Mouse (Mus musculus) myocyte (in vitro differentiated cells): ENCODE measurements around the gene Cers6. TPM values are rescaled to one million over a fixed set of nuclear protein-coding genes. Genes with fewer than 3 reads are reported as not detected.

Source experiments
- H3K27me3 ChIP-seq: one replicate; pipeline ENCODE4 v1.6.1; 2011; ENCODE audit not compliant: control insufficient read depth, insufficient read depth, insufficient read length
- H3K36me3 ChIP-seq: one replicate; pipeline ENCODE4 v1.6.1; 2011; ENCODE audit not compliant: control insufficient read depth, insufficient read depth
- H3K4me2 ChIP-seq: one replicate; pipeline ENCODE4 v1.6.1; 2011; ENCODE audit warnings: low read depth, control low read depth
- H3K4me3 ChIP-seq: one replicate; pipeline ENCODE4 v1.5.1; 2011; ENCODE audit warnings: mild to moderate bottlenecking, control low read depth, moderate library complexity
- H3K79me2 ChIP-seq: one replicate; pipeline ENCODE4 v1.6.1; 2011; ENCODE audit not compliant: control insufficient read depth, insufficient read depth
- H3ac ChIP-seq: one replicate; pipeline ENCODE4 v1.6.1; 2011; ENCODE audit not compliant: control insufficient read depth, insufficient read length
- CEBPB ChIP-seq: IDR thresholded peaks from 2 replicates; pipeline ENCODE4 v1.6.1; 2011; ENCODE audit warnings: mild to moderate bottlenecking, moderate library complexity; ENCODE audit not compliant: poor library complexity, insufficient read depth, severe bottlenecking
- E2F4 ChIP-seq: IDR thresholded peaks from one replicate; pipeline ENCODE4 v1.6.1; 2011; ENCODE audit warnings: mild to moderate bottlenecking, control low read depth, moderate library complexity; ENCODE audit not compliant: insufficient read depth
- MAX ChIP-seq: IDR thresholded peaks from one replicate; pipeline ENCODE4 v1.6.1; 2011; ENCODE audit warnings: low read depth, mild to moderate bottlenecking, control low read depth
- MYOD1 ChIP-seq, 3 experiments: IDR thresholded peaks; one replicate each; pipeline ENCODE4 v1.6.1; 2011; ENCODE audit warnings: control low read depth in 2 of 3, low read depth in 2 of 3, mild to moderate bottlenecking in 2 of 3, moderate library complexity in 1 of 3; ENCODE audit not compliant: insufficient read length in 2 of 3, control insufficient read depth in 1 of 3
- MYOG ChIP-seq, 3 experiments: IDR thresholded peaks; one replicate each; pipeline ENCODE4 v1.6.1; 2011; ENCODE audit warnings: control low read depth in 2 of 3, low read depth in 2 of 3, mild to moderate bottlenecking in 2 of 3; ENCODE audit not compliant: insufficient read length in 2 of 3, control insufficient read depth in 1 of 3, insufficient read depth in 1 of 3
- POLR2A ChIP-seq: IDR thresholded peaks from one replicate; pipeline ENCODE4 v1.6.1; 2011; ENCODE audit warnings: low read depth, mild to moderate bottlenecking, control low read depth, moderate library complexity; ENCODE audit not compliant: insufficient read length
- POLR2AphosphoS2 ChIP-seq: IDR thresholded peaks from one replicate; pipeline ENCODE4 v1.6.1; 2011; ENCODE audit warnings: low read depth, control low read depth; ENCODE audit not compliant: insufficient read length
- REST ChIP-seq: IDR thresholded peaks from one replicate; pipeline ENCODE4 v1.6.1; 2011; ENCODE audit warnings: mild to moderate bottlenecking, control low read depth, moderate library complexity; ENCODE audit not compliant: insufficient read depth, insufficient read length
- SRF ChIP-seq: IDR thresholded peaks from one replicate; pipeline ENCODE4 v1.6.1; 2011; ENCODE audit warnings: low read depth; ENCODE audit not compliant: control insufficient read depth, insufficient read length
- TCF12 ChIP-seq: IDR thresholded peaks from one replicate; pipeline ENCODE4 v1.6.1; 2011; ENCODE audit warnings: mild to moderate bottlenecking, control low read depth; ENCODE audit not compliant: poor library complexity, insufficient read depth, severe bottlenecking
- TCF3 ChIP-seq: IDR thresholded peaks from one replicate; pipeline ENCODE4 v1.6.1; 2011; ENCODE audit warnings: low read depth, control low read depth; ENCODE audit not compliant: insufficient read length
- USF1 ChIP-seq: IDR thresholded peaks from one replicate; pipeline ENCODE4 v1.6.1; 2011; ENCODE audit warnings: low read depth, mild to moderate bottlenecking, control low read depth, moderate library complexity
- polyA plus RNA-seq: library from polyadenylated mRNA; unstranded; fragments of >200 nt; fragmentation: generic; extraction: Trizol; gene quantifications from one replicate; pipeline ENCODE4 v1.2.1, GENCODE M21; 2012; ENCODE audit warnings: missing spikeins

Gene Cers6
- polyA plus RNA-seq, 1 experiment: 16.5 TPM

DNA sequence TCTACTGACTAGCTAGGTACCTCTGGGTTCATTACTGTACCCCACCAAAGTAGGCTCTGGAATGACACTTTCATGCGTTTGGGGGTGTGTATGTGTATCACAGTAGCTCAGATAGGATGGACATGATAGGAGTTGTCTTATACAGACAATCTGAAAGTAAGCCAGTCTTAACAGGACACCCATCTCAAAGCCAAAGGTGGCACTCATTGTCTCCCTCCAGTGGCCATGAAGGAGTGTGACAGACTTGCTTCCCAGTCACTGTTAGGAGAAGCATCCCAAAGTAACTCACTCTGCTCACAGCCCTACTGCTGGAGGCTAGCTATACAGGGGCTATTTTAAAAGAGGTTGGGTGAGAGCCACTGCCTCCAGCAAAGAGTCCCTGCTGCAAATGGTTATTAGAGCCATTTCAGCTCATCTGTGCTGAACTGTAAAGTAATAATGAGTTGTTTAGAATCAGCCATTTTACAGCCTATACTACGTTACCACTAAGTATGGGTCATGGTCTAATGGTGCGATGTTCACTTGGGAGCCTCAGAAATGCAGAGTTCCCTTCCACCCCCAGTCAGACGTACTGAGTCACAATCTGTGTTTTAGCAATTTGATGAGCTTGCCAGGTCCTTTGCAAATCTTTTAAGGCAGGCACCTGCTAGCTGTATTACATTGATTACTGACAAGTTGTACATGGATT, 182.3 kb downstream of the Cers6 start:
- H3K4me2 ChIP-seq: no peak overlapping the region
- H3K27me3 ChIP-seq: no peaks in the 10 kb centered on the region
- H3K79me2 ChIP-seq: peaks cover 37% of the 10 kb centered on the region
- H3ac ChIP-seq: no peak overlapping the region
- no peak for TF ChIP-seq CEBPB
- TF ChIP-seq MYOD1 (IDR thresholded peaks at IDR 0.05; ENCODE audit: control insufficient read depth in 1 of 3, insufficient read length in 2 of 3, low read depth in 2 of 3): no peak
- no peak for TF ChIP-seq REST
- no peak for TF ChIP-seq USF1
- no peak for TF ChIP-seq POLR2AphosphoS2
- TF ChIP-seq MAX: no peak
- TF ChIP-seq TCF12: no peak
- no peak for TF ChIP-seq E2F4
- no peak for TF ChIP-seq SRF
- TF ChIP-seq MYOG (IDR thresholded peaks at IDR 0.05; ENCODE audit: control insufficient read depth in 1 of 3, insufficient read depth in 1 of 3, insufficient read length in 2 of 3, low read depth in 2 of 3): no peak
- no peak for TF ChIP-seq TCF3
- no peak for TF ChIP-seq POLR2A
- no peak overlapping the region for H3K4me3 ChIP-seq
- no peaks in the 10 kb centered on the region for H3K36me3 ChIP-seq

GRCm38 (mm10) chr2:69045926-69046325, 184.7 kb downstream of the Cers6 start:
- TF ChIP-seq MYOD1 (IDR thresholded peaks at IDR 0.05; ENCODE audit: control insufficient read depth in 1 of 3, insufficient read length in 2 of 3, low read depth in 2 of 3) (no peak), CEBPB (no peak), MYOG (IDR thresholded peaks at IDR 0.05; ENCODE audit: control insufficient read depth in 1 of 3, insufficient read depth in 1 of 3, insufficient read length in 2 of 3, low read depth in 2 of 3) (no peak), POLR2A (no peak), MAX (no peak), POLR2AphosphoS2 (no peak)

DNA sequence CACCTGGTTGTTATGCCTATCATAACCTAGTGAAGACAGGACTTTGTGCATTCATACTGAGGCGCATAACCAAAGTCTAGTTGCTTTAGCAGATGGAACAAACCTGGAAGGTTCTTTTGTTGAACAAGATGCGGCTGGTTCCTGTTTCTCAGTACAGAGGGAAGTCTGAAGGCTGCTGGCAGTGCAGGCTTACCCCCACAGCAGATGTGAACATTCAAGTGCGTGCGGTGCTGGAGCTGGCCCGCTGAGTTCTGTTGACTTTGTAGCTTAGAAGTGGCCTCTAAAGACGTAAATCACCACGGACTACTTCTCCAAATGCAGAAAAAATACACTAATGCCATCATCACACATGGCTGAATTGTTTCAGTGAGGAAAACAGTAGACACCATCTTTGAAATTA, 186.1 kb downstream of the Cers6 start:
- no peak overlapping the region for H3K4me3 ChIP-seq
- no peaks in the 10 kb centered on the region for H3K27me3 ChIP-seq
- H3K36me3 ChIP-seq: no peaks in the 10 kb centered on the region
- no peak overlapping the region for H3K4me2 ChIP-seq
- no peak overlapping the region for H3ac ChIP-seq
- H3K79me2 ChIP-seq: peaks cover 26% of the 10 kb centered on the region
- TF ChIP-seq TCF12 (no peak), CEBPB (no peak), MYOD1 (IDR thresholded peaks at IDR 0.05; ENCODE audit: control insufficient read depth in 1 of 3, insufficient read length in 2 of 3, low read depth in 2 of 3) (no peak), REST (no peak), E2F4 (no peak), MYOG (IDR thresholded peaks at IDR 0.05; ENCODE audit: control insufficient read depth in 1 of 3, insufficient read depth in 1 of 3, insufficient read length in 2 of 3, low read depth in 2 of 3) (no peak), SRF (no peak), POLR2A (no peak), TCF3 (no peak), MAX (no peak), POLR2AphosphoS2 (no peak), USF1 (no peak)

More at GRCm38 (mm10) chr2:69045926-69046325, 184.7 kb downstream of the Cers6 start:
- no peak overlapping the region for H3K4me3 ChIP-seq
- H3ac ChIP-seq: no peak overlapping the region
- H3K36me3 ChIP-seq: no peaks in the 10 kb centered on the region
- H3K4me2 ChIP-seq: no peak overlapping the region
- peaks cover 33% of the 10 kb centered on the region for H3K79me2 ChIP-seq
- no peaks in the 10 kb centered on the region for H3K27me3 ChIP-seq

GRCm38 (mm10) chr2:69047805-69048204, 186.6 kb downstream of the Cers6 start:
- Histone ChIP-seq H3K79me2 (peaks cover 24% of the 10 kb centered on the region), H3K36me3 (no peaks in the 10 kb centered on the region), H3K4me3 (no peak overlapping the region), H3K27me3 (no peaks in the 10 kb centered on the region), H3K4me2 (no peak overlapping the region), H3ac (no peak overlapping the region)
- TF ChIP-seq CEBPB (no peak), MYOD1 (IDR thresholded peaks at IDR 0.05; ENCODE audit: control insufficient read depth in 1 of 3, insufficient read length in 2 of 3, low read depth in 2 of 3) (no peak), E2F4 (no peak), TCF3 (no peak), MYOG (IDR thresholded peaks at IDR 0.05; ENCODE audit: control insufficient read depth in 1 of 3, insufficient read depth in 1 of 3, insufficient read length in 2 of 3, low read depth in 2 of 3) (no peak), POLR2A (no peak), TCF12 (no peak), POLR2AphosphoS2 (no peak), USF1 (no peak), SRF (no peak), REST (no peak), MAX (no peak)

- Histone ChIP-seq H3K36me3 (peaks cover 4% of the 10 kb centered on the region), H3ac (no peak overlapping the region), H3K4me3 (no peak overlapping the region), H3K27me3 (no peaks in the 10 kb centered on the region), H3K4me2 (no peak overlapping the region), H3K79me2 (peaks cover 11% of the 10 kb centered on the region)
- TF ChIP-seq POLR2A: no peak
- TF ChIP-seq E2F4: no peak
- no peak for TF ChIP-seq USF1
- no peak for TF ChIP-seq MAX
- no peak for TF ChIP-seq REST
- TF ChIP-seq CEBPB: no peak
- TF ChIP-seq TCF12: no peak
- no peak for TF ChIP-seq TCF3
- no peak for TF ChIP-seq MYOD1 (IDR thresholded peaks at IDR 0.05; ENCODE audit: control insufficient read depth in 1 of 3, insufficient read length in 2 of 3, low read depth in 2 of 3)
- TF ChIP-seq MYOG (IDR thresholded peaks at IDR 0.05; ENCODE audit: control insufficient read depth in 1 of 3, insufficient read depth in 1 of 3, insufficient read length in 2 of 3, low read depth in 2 of 3): no peak
- TF ChIP-seq SRF: no peak
- TF ChIP-seq POLR2AphosphoS2: no peak
Observed at GRCm38 (mm10) chr2:69049179-69049578, 187.9 kb downstream of the Cers6 start.
